Mouse (Mus musculus): ENCODE results near the gene Picalm.

Picalm gene

GRCm38 (mm10) chr7:90131831-90132241 lies 1.8 kb downstream of the Picalm start:
- DNase-seq (ENCODE audit: low read depth, low spot score): no peak

- DNase-seq (ENCODE audit: low read depth, low spot score): no peak
Measured at GRCm38 (mm10) chr7:90132322-90132721, 2.3 kb downstream of the Picalm start.

- no peak for DNase-seq (ENCODE audit: low read depth, low spot score)
Measured at GRCm38 (mm10) chr7:90136736-90137135, 6.7 kb downstream of the Picalm start.

GRCm38 (mm10) chr7:90138359-90138758 lies 8.3 kb downstream of the Picalm start:
- no peak for DNase-seq (ENCODE audit: low read depth, low spot score)

GRCm38 (mm10) chr7:90140290-90140689 lies 10.3 kb downstream of the Picalm start:
- DNase-seq (ENCODE audit: low read depth, low spot score): no peak

GRCm38 (mm10) chr7:90144275-90144674 lies 14.3 kb downstream of the Picalm start:
- no peak for DNase-seq (ENCODE audit: low read depth, low spot score)

GRCm38 (mm10) chr7:90144971-90145370 lies 15.0 kb downstream of the Picalm start:
- no peak for DNase-seq (ENCODE audit: low read depth, low spot score)

GRCm38 (mm10) chr7:90145376-90145775 lies 15.4 kb downstream of the Picalm start:
- DNase-seq (ENCODE audit: low read depth, low spot score): no peak

GRCm38 (mm10) chr7:90145897-90146296 lies 15.9 kb downstream of the Picalm start:
- DNase-seq (ENCODE audit: low read depth, low spot score): no peak

- no peak for DNase-seq (ENCODE audit: low read depth, low spot score)
Measured at GRCm38 (mm10) chr7:90146321-90146720, 16.3 kb downstream of the Picalm start.

GRCm38 (mm10) chr7:90148023-90148422 lies 18.0 kb downstream of the Picalm start:
- no peak for DNase-seq (ENCODE audit: low read depth, low spot score)

GRCm38 (mm10) chr7:90148516-90148915 lies 18.5 kb downstream of the Picalm start:
- no peak for DNase-seq (ENCODE audit: low read depth, low spot score)

GRCm38 (mm10) chr7:90150311-90150710 lies 20.3 kb downstream of the Picalm start:
- DNase-seq (ENCODE audit: low read depth, low spot score): peak; percentile 67

GRCm38 (mm10) chr7:90158034-90158433 lies 28.0 kb downstream of the Picalm start:
- DNase-seq (ENCODE audit: low read depth, low spot score): no peak

- DNase-seq (ENCODE audit: low read depth, low spot score): no peak
Measured at GRCm38 (mm10) chr7:90160598-90160997, 30.6 kb downstream of the Picalm start.

GRCm38 (mm10) chr7:90164276-90164675 lies 34.3 kb downstream of the Picalm start:
- no peak for DNase-seq (ENCODE audit: low read depth, low spot score)

GRCm38 (mm10) chr7:90165970-90166369 lies 36.0 kb downstream of the Picalm start:
- no peak for DNase-seq (ENCODE audit: low read depth, low spot score)

- peak; percentile 51 for DNase-seq (ENCODE audit: low read depth, low spot score)
Measured at GRCm38 (mm10) chr7:90167777-90168176, 37.8 kb downstream of the Picalm start.

- DNase-seq (ENCODE audit: low read depth, low spot score): no peak
Measured at GRCm38 (mm10) chr7:90173778-90174177, 43.8 kb downstream of the Picalm start.

GRCm38 (mm10) chr7:90175576-90175975 lies 45.6 kb downstream of the Picalm start:
- no peak for DNase-seq (ENCODE audit: low read depth, low spot score)

- no peak for DNase-seq (ENCODE audit: low read depth, low spot score)
Measured at GRCm38 (mm10) chr7:90180635-90181034, 50.6 kb downstream of the Picalm start.

- no peak for DNase-seq (ENCODE audit: low read depth, low spot score)
Measured at GRCm38 (mm10) chr7:90200251-90200650, 70.2 kb downstream of the Picalm start.

GRCm38 (mm10) chr7:90201877-90202465 lies 72.0 kb downstream of the Picalm start:
- no peak for DNase-seq (ENCODE audit: low read depth, low spot score)

- no peak for DNase-seq (ENCODE audit: low read depth, low spot score)
Measured at GRCm38 (mm10) chr7:90203914-90204313, 73.9 kb downstream of the Picalm start.

Data from ES-CJ7 (cell line).